Mouse (Mus musculus): ENCODE results near the gene B3gnt5. TPM values are rescaled to one million over a fixed set of nuclear protein-coding genes. Genes with fewer than 3 reads are reported as not detected.
"Not testable (repeated sequence)": the region's sequence is repeated elsewhere in the genome, so short reads cannot be mapped to it uniquely, and the experiment has no call there.

The B3gnt5 gene
- 1 to 10 TPM; 2.7 to 3.5 TPM for total RNA-seq (2021)
- long read RNA-seq, experiment 1, full-length matches to known transcripts, result 1 of 2 reads
- long read RNA-seq, experiment 1, partial matches to known transcripts, result 0 of 2 reads
- long read RNA-seq, experiment 1, other reads (novel, unspliced or antisense), result 1 of 2 reads
- long read RNA-seq, experiment 2, full-length matches to known transcripts, result 3 of 3 reads
- long read RNA-seq, experiment 2, partial matches to known transcripts, result 0 of 3 reads
- long read RNA-seq, experiment 2, other reads (novel, unspliced or antisense), result 0 of 3 reads

- DNase-seq (ENCODE audit: low spot score in 2 of 2), result no peak
Observed at GRCm38 (mm10) chr16:19760074-19760473, at the start of gene B3gnt5. TSS of gene B3gnt5 (plus strand) at chr16:19760208.

GRCm38 (mm10) chr16:19720959-19721358 lies 39.0 kb upstream of the B3gnt5 start:
- no peak for DNase-seq (ENCODE audit: low spot score in 2 of 2)

DNA sequence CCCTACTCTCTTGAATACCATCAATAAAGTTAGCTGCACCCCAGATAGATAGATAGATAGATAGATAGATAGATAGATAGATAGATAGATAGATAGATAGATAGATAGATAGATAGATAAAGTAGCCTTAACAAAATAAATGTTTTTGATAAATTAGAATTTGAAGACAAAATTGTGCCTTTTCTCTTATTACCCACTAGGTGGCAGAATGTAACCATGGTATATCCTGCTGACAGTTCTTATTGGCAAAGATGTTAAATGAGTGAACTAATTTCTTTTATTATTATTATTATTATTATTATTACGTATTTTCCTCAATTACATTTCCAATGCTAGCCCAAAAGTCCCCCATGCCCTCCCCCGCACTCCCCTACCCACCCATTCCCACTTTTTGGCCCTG lies 35.9 kb upstream of the B3gnt5 start:
- not testable (repeated sequence) for DNase-seq (ENCODE audit: low spot score in 2 of 2)

DNA sequence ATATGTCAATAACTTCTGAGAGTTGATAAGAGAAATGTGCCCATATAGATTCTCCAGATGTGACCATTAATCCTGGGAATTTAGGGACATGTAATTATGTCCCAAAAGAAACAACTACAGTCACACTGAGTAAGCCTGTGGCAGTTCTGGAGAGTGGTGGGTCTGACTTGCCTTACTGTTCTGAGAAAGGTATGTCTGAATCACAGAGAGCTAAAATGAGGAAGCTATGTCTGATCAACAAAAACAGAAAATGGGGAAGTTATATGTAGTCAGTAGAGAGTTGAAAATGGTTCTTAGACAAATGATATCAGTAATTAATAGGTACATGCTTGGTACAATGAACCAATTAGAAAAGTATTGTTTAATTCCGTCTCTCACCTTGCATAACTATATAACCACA lies 27.1 kb upstream of the B3gnt5 start:
- no peak for DNase-seq (ENCODE audit: low spot score in 2 of 2)

DNA sequence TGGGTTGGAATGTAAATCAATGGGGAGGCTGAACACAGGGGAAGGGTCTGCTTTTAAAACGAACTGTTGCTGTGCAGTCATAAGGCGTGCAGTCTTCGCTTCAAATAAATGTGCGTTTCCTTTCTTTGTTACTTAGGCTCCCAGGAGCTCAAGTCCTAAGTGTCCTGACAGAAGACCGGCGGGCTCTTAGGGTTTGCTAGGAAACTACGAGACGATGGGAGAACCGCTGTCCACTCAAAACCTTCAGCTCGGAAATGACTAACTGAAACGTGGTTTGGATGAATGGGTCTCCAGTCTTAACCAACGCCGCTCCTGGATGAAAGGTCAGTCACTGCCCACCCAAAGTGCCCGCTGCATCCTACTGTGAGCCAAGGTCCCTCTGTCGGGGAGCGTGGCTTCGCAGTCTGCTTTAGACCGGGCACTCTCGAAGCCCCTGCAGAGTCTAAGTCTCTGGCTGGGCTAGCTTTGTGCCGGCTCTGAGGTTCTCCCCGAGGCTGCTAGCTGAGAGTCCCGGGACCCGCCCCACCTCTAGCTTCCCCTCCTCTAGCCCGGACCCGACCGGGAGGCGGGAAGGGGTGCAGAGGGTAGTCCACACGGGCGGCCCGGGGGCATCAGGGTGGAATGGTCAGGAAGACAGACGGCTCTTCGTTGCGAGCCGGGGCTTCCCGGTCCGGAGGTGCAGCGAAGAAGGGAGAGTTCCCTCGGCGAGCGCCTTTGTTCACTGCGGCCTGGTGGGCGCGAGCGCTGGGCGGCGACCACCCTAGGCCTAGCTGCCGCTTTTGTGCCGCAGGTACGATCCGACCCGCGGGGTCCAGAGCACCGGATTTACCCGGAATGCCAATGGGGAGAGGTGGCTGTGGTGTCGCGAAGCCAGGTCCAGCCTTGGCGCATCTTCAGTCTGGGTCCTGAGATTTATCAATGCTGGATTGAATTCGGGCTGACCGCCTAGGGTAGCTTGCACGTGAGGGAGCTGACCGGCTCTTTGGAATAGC lies 793 bp downstream of the B3gnt5 start:
- peak; percentile 7 to 17 for DNase-seq (ENCODE audit: low spot score in 2 of 2)

DNA sequence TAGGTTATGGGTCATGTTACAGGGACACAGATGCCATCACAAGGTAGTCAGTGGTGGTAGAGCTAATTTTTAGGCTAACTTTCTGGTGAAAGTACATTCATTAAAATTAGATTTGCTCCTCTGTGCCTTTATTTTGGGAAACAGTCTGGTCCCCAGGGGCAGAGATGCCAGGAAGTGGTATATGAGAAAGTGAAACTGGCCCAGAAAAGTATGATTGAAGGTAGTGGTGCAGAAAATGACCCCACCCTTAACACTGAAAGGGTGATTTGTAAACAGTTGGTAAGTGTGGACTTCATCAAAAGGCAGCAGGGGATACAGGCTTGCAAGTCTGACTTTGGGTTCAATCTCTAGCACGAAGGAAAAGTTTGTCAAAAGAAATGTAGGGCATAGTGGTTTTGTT lies 1.7 kb downstream of the B3gnt5 start:
- DNase-seq (ENCODE audit: low spot score in 2 of 2), result no peak

GRCm38 (mm10) chr16:19766107-19766506 lies 6.1 kb downstream of the B3gnt5 start:
- DNase-seq (ENCODE audit: low spot score in 2 of 2), result no peak

DNA sequence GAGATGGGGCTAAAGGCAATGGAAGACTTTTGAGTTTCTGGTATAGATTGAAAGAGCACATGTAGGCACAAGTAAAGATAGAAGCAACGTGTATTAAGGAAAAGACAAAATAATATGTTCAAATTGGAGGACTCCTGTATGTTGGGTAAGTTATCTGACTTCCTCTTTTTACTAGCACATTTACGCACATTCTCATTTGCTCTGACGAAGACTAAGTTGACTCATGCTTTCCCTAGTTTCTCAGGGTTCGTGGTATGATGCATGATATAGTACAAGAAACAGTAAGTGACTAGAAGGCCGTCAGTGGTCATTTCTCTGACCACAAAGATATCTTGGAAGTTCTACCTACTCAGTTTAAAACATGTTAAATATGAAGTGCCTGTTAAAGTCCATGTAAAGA lies 8.0 kb downstream of the B3gnt5 start:
- no peak for DNase-seq (ENCODE audit: low spot score in 2 of 2)

DNA sequence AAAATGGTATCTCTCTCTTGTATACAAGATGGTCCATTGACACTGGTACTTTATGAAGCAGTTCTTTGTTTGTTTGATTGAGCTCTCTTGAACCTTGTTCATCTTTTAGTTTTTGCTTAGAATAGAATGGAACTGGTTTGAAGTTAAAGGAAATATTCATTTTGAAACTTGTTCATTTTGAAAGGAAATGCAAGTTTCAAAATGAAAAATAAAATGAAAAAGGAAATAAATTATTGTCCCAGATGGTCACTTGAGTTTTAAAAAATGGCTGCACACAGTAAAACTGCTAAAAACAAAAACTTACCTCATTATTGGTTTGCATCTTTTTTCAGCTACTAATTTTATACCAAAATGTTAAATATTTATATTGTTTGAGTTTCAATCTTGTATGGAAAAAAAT lies 12.0 kb downstream of the B3gnt5 start:
- DNase-seq (ENCODE audit: low spot score in 2 of 2), result no peak

GRCm38 (mm10) chr16:19786386-19787090 lies 26.5 kb downstream of the B3gnt5 start:
- DNase-seq (ENCODE audit: low spot score in 2 of 2), result peak; percentile 1 to 3

DNA sequence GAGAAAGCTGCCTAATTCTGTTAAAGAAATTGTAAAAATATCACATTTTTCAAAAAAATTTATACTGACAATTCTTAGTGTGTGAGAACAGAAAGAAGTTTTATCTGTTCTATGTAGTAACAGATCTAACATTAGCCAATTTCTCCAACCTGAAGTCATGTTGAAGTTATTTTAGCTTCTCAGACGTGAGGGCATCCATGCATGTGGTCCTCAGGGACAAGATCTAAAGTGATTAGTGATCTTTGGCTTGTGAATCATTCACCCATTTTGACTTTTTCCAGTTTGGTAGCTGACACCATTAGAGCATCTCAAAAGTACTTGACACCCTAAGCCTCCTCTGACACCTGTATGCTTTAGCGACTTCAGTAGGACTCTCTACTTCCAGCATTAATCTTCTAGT lies 29.9 kb downstream of the B3gnt5 start:
- DNase-seq (ENCODE audit: low spot score in 2 of 2), result no peak

DNA sequence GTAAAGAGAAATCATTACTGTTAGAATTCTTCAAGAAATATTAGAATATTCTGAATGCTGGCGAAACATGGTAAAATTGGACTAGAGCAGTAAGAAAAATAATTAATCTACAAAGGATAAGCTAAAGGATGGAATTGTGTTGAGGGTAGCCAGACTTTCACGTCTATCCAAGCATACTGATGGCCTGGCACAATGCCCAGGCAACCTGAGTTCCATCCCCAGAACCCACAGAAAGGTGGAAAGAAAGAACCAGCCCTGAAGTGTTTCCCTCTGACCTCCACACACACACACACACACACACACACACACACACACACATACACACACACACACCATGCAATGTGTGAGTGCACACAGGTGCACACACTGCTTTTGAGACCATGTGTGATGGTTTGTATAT lies 58.8 kb downstream of the B3gnt5 start:
- DNase-seq (ENCODE audit: low spot score in 2 of 2), result no peak

Other genes with a start within 250 kb of the B3gnt5 start
- gene Olfr167, start 237.9 kb upstream of the B3gnt5 start, total RNA-seq (2021), result not detected
- gene Olfr168, start 224.7 kb upstream of the B3gnt5 start, total RNA-seq (2021), result not detected
- not detected for gene Olfr169, start 188.4 kb upstream of the B3gnt5 start, total RNA-seq (2021)
- gene Olfr170, start 148.3 kb upstream of the B3gnt5 start, total RNA-seq (2021), result not detected
- not detected for gene Olfr171, start 130.3 kb upstream of the B3gnt5 start, total RNA-seq (2021)
- gene Lamp3, start 53.8 kb upstream of the B3gnt5 start, total RNA-seq (2021), result not detected
- 1 to 10 TPM; 1.5 to 2.1 TPM for gene Klhl6, start 222.8 kb downstream of the B3gnt5 start, total RNA-seq (2021)